Mouse (Mus musculus): ENCODE data around the gene Lix1.
"Not testable (repeated sequence)": the region's sequence is repeated elsewhere in the genome, so short reads cannot be mapped to it uniquely, and the experiment has no call there.

Lix1 gene

DNA sequence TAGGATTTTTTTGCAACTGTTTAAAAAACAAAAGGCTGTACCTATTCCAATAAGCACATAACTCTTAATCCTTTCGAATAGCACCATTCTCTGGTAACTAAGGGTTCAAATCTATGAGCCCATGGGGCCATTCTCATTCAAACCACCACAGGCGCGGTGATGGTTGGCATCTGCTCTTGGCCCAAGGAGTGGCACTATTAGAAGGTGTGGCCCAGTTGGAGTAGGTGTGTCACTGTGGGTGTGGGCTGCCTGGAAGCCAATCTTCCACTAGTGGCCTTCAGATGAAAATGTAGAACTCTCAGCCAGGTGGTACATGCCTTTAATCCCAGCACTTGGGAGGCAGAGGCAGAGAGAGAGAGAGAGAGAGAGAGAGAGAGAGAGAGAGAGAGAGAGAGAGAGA lies 11.7 kb downstream of the Lix1 start:
- no peak for DNase-seq

DNA sequence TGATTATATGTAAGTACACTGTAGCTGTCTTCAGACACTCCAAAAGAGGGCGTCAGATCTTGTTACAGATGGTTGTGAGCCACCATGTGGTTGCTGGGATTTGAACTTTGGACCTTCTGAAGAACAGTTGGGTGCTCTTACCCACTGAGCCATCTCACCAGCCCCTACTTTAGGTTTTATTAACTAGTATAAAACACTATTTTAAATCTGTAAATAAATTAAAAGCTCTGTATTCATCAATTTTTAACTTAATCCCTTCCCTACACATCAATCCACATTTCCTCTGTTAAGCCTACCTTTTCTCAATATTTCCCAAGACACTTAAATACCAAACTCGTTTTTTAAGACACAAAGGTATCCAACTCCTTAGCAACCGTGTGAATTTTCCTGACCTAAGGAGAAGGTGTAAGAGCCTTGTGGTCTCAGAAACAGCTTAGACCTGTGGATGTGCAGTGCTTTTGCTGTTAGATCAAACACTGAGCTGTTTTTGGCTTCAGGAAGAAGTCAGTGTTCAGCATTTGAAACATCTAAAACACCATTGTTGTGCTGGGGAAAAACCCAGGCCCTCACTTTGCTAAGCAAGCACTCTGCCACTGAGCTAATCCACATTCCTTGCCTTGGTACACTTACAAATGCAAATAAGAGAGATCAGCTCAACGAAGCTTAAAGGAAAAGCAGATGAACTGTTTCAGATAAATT lies 22.3 kb downstream of the Lix1 start:
- DNase-seq: no peak

DNA sequence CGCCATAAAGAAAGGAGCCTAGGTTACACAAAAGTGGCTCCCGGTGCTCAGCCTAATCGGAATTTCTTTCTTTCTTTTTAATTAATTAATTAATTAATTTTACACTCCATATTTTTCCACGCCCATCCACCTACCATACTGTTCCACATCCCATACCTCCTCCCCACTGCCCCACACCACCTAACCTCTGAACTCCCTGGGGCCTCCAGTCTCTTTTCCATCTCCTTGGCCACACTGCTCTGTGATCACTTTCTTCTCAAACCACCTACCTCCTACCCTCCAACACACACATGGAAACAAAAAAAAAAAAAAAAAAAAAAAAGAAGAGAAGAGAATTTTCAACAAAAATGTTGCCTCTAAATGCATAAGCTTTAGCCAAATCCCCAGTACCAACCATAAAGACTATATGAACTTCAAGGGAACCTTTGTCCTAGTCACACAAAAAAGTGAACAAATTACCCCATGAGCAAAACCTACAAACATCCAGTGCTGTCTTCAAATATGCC lies 22.9 kb downstream of the Lix1 start:
- DNase-seq: no peak

DNA sequence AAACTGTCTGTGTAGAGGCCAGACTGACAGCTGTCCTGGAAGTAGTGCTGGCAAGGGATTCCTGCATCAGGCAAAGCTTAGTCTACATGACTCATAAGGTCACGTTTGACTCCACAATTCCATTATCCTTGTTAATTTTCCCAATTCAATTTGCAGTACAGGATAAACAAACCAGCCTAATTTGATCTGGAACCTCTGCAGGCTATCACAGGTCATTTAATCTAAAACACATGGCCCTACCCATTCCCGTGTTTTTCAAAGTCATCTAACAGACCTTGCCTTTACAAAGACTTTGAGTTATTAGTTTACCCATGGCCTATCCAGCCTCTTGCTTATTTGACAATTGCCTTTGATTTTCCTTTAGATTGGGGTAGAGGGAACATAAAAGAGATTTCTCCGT lies 23.4 kb downstream of the Lix1 start:
- DNase-seq: no peak

DNA sequence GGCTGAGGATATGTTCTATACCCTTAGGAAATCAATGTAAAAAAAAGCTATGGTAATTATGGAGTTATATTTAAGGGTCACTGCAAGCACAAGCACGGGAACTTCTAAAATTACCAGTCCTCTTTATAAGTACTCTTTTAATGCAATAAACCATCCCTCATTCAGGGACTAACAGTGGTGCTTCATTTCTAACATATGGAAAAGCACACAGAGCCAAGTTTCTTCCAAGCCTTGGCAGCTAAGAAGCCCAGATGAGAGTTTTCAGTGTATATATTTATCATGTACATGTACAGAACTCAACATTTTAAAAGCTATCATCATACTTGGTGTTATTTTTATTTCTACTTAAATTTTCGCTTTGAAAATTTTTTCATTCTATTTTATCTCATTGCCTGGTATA lies 26.4 kb downstream of the Lix1 start:
- no peak for DNase-seq

DNA sequence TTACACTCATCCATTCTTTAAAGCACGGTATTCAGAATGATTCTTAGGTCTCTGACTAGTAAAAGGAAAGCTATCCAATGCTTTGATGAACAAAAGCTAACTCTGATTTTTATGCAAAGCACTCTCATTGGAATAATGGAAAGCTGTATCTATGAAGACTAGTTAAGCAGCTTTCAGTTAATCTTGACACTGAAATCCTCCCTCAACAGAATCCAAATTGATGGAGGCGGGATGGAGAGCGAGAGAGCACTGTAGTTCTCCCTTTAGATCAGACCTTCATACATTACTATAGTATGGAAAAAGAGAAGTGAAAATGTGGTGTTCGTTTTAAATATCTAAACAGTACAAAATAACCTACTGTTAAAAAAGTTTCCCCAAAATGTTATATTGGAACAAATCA lies 31.2 kb downstream of the Lix1 start:
- DNase-seq: no peak

DNA sequence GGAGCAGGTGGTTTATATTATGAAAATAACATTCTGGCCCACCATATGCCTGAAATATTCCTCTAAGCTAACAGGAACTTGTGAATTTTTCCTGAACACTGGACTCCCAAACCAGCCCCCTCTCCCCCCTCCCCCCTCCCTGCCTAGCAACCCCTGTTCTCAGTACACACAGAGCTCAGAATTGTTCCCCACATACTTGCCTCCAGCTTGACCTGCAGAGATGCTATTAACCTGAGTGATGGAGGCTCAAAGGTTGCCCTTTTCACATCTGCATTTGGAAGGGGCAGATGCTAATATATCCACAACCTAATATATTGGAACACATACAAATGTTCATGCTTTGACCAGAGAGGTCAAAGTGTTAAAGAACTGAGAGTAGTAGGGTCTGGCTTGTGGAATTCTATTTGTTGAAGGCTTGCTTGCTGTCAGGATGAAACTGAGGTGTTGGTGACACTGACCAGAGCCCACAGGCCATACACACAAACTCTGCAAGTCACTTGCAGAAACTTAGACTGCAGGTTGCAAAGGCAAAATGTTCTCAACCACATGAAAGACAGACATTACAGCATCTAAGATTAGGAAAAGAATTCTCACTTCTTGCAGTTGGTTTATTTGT lies 36.2 kb downstream of the Lix1 start:
- DNase-seq: no peak

DNA sequence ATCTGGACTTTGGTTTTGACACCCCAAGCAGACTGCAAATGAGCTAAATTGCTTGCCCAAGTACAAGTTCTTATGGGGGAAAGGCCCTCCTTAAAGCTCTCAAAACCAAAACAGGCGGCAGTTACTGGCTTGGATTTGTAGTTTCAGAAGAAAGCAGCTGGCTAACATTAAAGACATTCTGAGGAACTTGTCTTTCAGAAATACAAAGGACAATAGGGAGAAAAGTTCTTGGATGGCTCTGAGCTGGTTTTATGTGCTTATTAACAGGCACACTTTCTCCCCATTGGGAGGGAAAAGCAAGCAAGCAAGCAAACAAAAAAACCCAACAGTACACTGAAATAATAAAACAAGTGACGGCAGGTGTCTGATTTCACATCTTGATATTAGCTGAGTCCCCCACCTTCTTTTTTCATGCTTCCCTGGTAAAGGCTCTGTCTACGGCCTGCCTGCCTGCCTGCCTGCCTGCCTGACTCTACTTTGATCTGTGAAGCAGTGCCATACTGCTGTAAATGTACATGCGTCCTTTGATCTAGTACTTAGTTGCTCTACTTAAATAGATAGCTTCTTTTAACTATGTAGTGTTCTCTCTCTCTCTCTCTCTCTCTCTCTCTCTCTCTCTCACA lies 39.5 kb downstream of the Lix1 start:
- DNase-seq: peak; percentile 36

DNA sequence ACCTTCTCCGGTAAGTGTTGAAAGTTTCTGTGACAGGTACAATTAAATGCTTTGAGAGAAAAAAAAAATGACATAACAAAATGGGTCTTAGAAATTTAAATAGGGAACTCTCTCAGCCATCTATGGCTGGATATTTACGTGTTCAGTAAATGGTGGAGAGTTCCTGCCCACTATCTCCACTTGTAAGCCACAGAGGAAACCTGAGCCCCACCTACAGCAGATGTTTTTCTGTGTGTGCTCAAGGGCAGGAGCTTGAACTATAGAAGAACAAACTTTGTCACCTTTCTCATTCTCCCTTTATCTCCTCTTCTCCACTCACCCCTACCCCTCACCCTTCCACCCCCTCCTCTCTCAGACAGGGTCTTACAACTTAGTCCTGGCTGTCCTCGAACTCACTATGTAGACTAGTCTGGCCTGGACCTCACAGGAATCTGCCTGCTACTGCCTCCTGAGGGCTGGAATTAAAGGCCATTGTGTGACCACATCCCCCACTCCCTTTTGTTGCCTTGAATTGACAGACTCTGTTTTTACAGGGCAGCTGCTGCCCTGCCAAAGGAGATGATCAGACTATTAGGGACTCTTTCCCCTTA lies 41.9 kb downstream of the Lix1 start:
- DNase-seq: peak; percentile 32

DNA sequence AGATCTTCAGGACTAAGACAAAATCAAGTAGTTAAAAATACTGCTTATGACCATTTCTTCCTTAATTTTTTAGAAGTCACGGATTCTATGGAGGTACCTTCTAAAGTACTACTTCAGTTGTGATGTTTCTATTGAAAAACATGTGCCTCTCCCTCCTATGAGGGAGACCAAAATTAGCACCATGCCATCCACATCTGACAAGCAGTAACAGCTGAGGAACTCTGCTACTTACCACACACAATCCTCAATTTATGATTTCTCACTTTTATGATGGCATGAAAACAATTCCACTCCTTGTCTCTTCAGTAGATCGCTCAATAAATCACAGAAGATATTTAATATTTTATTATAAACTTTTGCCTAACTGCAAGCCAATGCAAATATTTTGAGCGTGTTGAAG lies 44.2 kb downstream of the Lix1 start:
- DNase-seq: no peak

DNA sequence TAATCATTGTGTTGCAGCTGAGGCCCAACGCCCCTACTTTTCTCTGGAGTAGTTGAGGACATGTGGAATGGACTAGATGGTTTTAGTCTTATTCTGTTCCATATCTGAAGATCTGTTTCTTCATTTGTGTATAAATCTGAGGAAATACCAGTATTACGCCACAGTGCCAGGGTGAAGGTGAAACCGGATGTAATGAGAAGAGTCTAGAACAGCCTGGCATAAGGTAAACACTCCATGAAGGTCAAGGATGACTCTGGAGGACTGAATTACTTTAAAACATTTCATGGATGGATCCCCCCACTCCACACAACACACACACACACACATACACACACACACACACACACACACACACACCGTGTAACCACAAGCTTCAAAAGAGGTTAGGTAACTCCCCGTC lies 45.3 kb downstream of the Lix1 start:
- DNase-seq: no peak

DNA sequence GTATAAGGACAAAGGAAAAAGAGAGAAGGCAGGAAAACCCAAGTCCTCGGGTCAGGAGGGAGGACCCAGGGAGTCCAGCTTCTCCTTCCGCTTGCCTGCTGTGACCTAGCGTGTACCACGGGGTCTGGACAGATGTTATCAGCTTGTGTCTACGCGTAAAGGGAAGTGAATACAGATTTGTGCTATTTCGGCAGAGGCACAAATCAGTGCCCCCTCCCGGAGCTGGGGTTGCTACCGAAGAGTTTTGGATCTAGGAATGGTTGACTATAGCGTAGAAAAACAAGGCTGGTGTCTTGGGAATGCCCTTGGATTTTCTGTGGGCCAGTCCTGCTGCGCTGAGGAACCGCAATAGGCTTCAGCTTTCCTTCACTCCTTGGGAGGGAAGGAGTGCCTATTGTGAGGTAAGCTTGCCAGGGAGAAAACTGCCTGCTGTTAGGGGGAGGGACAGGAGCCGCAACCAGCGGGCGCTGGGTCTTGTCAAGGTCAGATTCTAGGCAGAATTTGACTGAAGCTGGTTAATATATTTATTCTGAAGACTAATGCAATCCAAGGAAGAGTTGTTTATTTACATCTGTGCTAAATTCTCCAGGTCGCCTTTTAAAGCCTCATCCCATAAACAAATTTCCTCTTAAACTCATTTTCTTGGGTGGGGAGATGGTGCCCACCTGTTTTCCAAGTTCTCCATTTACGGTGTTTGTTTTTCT lies 46.4 kb downstream of the Lix1 start:
- no peak for DNase-seq

DNA sequence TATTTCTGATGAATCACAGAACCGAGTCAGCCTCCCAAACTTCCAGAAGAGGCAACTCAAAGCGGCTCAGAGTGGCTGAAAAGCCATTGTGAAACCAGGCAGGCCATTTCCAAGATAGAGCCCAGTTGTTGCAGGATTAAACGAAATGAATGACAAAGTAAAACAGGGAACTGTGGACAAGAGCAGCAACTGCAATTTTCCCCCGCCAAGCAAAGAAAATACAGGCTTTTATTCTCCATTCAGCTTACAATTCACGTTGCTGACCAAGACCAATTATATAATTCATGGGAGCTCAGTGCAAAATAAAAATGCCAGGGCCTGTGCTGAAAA lies 46.9 kb downstream of the Lix1 start:
- no peak for DNase-seq

DNA sequence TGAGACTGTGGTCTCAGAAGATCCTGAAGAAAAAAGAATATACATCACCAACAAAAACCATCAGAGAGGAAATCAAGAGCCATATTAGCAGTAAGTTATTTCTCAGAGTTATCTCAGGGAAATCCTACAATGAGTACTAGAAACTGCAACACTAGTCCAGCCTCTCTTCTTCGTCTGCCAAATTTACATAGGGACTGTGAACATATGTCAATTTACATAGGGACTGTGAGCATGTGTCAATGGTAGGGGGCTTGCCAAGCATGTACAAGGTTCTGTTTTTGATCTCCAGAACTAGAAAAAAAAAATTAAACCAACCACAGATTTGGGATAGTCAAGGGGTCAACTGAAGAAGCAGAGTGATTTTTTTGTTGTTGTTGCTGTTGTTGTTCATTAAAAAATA lies 48.6 kb downstream of the Lix1 start:
- no peak for DNase-seq

DNA sequence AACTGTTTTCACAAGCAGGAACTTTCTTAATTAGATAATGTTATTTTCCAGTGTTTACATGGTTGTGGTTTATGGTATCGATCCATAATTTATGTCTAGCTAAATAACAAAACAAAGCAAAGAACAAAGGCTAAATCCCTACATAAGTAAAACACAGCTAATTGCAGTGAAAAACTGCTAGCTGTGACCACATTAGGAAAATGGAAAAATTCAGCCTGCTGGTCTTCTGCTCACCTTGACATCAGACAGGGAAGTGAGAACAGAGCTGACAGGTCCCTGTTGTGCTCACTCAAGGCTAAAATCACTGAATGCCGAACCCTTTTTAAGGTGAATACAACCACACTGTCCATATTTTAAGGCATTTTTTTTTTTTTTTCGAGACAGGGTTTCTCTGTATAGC lies 50.1 kb downstream of the Lix1 start:
- no peak for DNase-seq

DNA sequence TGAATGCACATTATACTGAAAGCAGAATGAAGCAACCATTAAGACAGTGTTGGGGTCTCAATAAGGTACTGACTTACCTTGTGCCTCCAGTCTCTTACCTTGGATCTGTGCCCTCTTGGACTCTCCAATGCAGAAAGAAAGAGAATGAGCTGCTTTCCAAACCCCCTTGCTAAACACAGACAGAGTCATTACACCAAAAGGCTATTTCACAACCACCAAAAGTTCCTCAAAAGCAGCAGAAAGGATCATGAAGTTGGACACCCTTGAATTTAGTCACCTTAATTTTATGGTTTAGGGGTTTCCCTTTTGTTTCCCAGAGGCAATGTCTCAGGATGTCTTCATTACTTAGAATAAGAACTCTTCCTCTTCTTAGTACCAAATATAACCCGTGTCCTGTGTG lies 52.1 kb downstream of the Lix1 start:
- DNase-seq: no peak

DNA sequence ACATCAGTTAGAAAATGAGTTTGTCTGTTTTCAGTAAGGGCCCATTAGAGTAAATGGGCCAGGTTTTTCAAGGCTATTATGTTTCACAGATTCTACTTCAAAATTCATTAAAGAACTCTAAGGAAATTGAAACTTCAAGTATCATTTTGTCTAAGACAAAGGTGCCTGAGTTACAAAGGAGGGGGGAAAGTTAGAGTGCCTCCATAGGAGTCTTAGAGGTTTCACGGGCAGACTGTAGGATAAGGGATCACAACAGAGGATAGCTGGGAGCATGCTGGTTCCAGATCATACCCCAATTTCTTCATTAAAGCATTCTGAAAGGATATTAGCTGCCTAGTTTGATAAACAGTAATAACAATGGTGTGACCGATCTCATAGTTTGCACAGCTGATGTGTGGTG lies 83.3 kb downstream of the Lix1 start:
- no peak for DNase-seq

DNA sequence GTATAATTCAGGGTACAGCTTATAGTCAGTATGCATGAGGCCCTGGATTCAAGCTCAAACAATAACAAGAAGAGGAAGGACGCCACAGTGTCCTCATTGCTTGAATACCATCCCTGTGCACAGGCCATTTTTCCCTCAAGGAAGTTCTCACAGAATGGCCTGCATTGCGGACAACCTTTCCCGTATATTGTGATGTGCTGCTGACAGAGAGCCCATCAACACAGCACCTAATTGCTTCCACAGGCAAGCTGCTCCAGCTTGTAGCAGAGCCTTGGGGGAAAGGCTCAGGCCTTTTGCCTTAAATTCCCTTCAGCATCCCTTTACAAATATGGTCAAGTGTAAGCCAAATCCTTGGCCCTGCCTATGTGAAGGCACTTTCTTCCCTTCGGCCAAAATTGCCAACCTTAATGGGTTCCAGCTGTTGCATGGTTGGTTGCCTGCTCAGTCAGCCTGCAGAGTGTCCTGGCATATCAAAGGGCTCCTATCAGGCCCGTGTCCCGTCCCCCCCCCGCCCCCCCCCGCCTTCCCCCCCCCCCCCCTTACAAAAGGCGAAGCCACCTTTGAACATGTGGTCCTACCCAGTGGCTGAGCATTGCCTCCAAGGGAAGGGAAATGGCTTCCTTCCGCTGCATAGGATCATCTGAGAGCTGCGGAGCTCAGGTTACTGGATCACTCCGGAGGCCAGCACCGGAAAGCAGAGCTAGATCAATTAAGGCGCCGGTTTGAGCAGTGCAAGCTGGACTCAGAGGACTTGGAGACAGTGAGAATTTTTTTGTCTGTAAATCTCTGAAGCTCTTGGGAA lies 88.5 kb downstream of the Lix1 start:
- DNase-seq: no peak

DNA sequence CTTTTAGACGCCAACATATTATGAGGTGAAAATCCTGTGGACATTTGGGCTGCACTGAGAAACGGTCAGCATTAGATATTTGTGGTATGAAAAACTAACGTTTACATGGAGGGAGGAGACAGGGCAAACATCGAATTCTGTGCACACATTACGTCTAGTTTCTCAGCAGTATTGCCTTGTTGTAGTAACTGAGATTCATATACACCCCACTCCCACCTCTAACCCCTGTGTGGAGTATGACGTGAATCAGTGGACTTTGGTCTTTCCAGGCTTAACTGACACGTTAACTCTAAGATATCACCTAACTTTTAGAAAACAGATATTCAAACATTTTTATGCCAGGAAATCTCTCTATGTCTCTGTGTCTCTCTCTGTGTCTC lies 89.1 kb downstream of the Lix1 start:
- DNase-seq: no peak

DNA sequence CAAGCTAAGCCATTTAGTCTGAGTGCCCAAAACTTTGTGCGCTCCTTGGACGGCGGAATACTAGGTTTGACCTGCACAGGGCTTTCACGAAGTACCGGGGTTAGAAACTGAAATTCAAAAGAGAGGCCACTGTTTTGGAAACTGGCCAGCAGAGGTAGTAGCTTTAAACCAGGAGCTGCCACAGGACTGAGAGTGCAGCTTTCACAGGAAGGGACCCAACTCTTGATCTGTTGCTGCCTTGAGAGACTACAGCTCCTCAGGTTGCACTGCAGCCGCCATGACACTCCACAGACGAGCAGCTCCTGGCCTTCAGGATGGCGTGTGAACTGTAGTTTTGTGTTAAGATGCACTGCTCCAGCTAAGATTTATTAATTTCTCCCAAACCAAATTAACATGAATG lies 89.6 kb downstream of the Lix1 start:
- DNase-seq: no peak

DNA sequence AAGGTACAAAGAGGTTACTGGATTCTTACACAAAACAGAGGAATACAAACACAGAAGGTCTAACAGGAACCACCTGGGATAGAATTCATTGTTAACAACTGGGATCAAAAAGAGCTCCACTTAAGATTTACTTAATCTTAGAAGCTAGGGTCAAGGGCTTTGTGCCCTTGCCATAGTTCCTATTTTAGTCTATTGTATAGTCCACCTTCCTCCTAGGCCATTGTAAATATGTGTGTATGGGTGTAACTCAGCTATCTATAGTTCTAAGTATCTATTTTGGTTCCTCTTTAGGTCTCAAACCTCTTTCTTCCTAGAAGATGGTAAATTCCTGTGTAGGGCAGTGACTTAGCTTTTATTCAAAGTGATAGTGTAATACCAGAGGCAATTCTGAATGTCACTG lies 93.8 kb downstream of the Lix1 start:
- DNase-seq: not testable (repeated sequence)

DNA sequence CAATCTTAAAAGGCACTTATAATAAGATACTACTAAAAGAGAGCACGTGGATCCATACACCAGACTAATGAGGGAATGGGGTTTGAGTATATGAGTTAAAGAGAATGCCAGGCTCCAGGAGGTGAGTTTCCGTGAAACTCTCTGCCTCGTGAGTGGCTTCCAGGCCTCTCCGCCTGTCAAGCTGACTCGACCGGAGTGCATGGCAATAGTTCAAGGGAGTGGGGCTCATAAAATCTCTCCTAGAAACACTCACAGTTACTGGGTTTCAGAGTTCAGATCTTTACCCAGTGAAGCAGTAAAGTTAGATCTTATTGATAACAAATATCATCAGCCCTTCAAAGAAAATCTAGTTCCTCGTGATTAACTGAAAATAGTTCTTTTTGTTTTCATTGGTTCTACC lies 94.3 kb downstream of the Lix1 start:
- no peak for DNase-seq

DNA sequence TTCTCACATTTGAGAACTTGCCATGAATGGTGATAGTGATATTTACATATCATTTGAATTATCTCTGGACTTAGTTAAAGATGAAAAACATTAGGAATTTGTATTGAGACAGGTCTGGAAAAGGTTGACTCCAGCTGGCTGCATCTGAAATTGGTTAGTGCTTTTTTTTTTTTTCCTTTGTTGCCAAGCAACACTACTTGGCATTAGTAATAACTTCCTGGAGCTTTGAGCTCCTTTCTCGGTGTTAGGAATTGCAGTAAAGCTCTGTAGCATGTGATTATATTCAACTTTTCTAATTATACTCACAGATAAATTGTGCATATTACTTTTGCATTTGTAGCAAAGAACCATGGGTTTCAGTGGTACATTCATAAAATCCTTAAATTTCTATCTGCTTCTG lies 96.4 kb downstream of the Lix1 start:
- no peak for DNase-seq
